Mouse (Mus musculus) megakaryocyte, embryonic 14.5 days (primary cell): ENCODE measurements at regions not wholly inside any gene's neighbourhood (a gene's known extent, or its start where the extent isn't known, plus 50 kb on each side); places are given as distances from the start of the nearest gene placed in this dataset.

ENCODE experiments used
- H3K27me3 ChIP-seq: replicated peaks from 2 replicates; pipeline ENCODE3; 2012; ENCODE audit warnings: inconsistent platforms
- H3K36me3 ChIP-seq: replicated peaks from 2 replicates; pipeline ENCODE3; 2012; ENCODE audit warnings: low read length, inconsistent platforms, mixed read lengths
- H3K4me1 ChIP-seq: 2 replicates; pipeline ENCODE4 v1.6.1; 2012; ENCODE audit warnings: inconsistent platforms
- H3K4me3 ChIP-seq: replicated peaks from 2 replicates; pipeline ENCODE3; 2012; ENCODE audit warnings: moderate library complexity, mild to moderate bottlenecking, inconsistent platforms
- H3K9me3 ChIP-seq: 2 replicates; pipeline ENCODE4 v1.6.1; 2012; ENCODE audit warnings: inconsistent platforms
- FLI1 ChIP-seq: IDR thresholded peaks from 2 replicates; pipeline ENCODE4 v1.6.1; 2012; ENCODE audit warnings: low read length, inconsistent platforms, mixed read lengths
- GATA1 ChIP-seq: IDR thresholded peaks from 3 replicates; pipeline ENCODE4 v1.6.1; 2012; ENCODE audit warnings: mixed read lengths, low read length, inconsistent platforms, borderline replicate concordance

DNA sequence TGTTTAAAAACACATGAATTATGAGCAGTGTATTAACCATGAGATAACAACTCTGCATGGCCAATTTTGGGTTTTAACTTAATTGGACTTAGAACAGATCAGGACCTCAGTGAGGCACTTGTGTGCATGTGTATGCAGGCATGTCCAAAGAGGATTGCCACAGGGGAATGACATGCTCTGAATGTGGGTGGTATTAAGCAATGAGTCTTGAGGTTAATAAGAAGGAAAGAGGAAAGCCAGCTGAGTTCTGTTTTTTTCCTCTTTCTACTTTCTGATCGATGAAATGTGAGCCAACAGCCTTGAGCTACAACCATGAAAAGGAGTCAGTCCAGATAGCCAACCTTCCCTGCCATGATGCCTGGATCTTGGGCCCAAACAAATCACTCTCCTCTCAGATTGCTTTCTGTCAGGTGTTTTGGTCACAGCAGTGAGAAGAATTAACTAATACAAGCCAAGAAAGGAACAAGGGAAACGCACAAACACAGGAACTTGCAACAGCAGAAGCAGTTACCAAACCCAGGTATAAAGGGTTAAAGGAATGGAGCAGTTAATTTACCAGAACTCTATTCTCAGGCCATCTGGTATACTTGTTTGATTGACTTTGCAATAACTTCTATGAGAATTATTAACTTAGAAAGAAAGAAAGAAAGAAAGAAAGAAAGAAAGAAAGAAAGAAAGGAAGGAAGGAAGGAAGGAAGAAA lies 243.3 kb upstream of the Mmadhc start:
- TF ChIP-seq GATA1 (no peak), FLI1 (no peak)
- H3K9me3 ChIP-seq: no peaks in the 10 kb centered on the region; the same call in 1 of the 2 replicates
- no peaks in the 10 kb centered on the region for H3K36me3 ChIP-seq
- no peak overlapping the region for H3K4me3 ChIP-seq
- H3K27me3 ChIP-seq: no peaks in the 10 kb centered on the region
- H3K4me1 ChIP-seq: no peaks in the 10 kb centered on the region

DNA sequence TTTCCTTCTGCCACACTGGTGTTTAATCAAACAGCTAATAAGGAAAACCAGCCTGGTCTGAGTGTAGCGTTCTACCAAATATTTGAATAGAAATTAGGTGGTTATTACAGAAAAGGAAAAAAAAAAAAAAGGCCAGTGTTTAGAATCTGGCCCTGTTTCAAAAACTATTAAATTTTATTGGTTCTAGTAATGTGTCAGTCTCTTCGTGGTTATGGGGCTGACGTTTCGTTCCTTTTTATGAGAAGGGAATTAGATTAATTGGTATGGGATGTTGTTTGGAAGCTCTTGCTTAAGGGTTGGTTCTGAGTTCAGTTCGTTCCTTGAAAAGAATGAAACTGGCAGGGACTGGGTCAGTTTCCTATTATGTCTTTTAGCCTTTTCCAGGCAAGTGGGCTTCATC lies 241.5 kb upstream of the Mmadhc start:
- Histone ChIP-seq H3K27me3 (no peaks in the 10 kb centered on the region), H3K4me1 (no peaks in the 10 kb centered on the region), H3K4me3 (no peak overlapping the region), H3K36me3 (no peaks in the 10 kb centered on the region), H3K9me3 (no peaks in the 10 kb centered on the region; the same call in 1 of the 2 replicates)
- TF ChIP-seq GATA1 (no peak), FLI1 (no peak)

- Histone ChIP-seq H3K36me3 (no peaks in the 10 kb centered on the region), H3K9me3 (no peaks in the 10 kb centered on the region), H3K4me1 (no peaks in the 10 kb centered on the region), H3K27me3 (no peaks in the 10 kb centered on the region), H3K4me3 (no peak overlapping the region)
- TF ChIP-seq GATA1 (no peak), FLI1 (no peak)
These were observed 238.7 kb upstream of the Mmadhc start for GRCm38 (mm10) chr2:50535085-50535878.

GRCm38 (mm10) chr2:50533702-50534101 lies 237.1 kb upstream of the Mmadhc start:
- no peaks in the 10 kb centered on the region for H3K36me3 ChIP-seq

GRCm38 (mm10) chr2:50527425-50527824 lies 230.8 kb upstream of the Mmadhc start:
- H3K4me1 ChIP-seq: no peaks in the 10 kb centered on the region
- H3K27me3 ChIP-seq: no peaks in the 10 kb centered on the region
- no peaks in the 10 kb centered on the region for H3K36me3 ChIP-seq
- H3K4me3 ChIP-seq: no peak overlapping the region
- peaks cover 6% of the 10 kb centered on the region for H3K9me3 ChIP-seq
- TF ChIP-seq FLI1 (no peak), GATA1 (no peak)

More at GRCm38 (mm10) chr2:50533702-50534101, 237.1 kb upstream of the Mmadhc start:
- Histone ChIP-seq H3K9me3 (no peaks in the 10 kb centered on the region), H3K27me3 (no peaks in the 10 kb centered on the region), H3K4me3 (no peak overlapping the region), H3K4me1 (no peaks in the 10 kb centered on the region)
- TF ChIP-seq FLI1: no peak

DNA sequence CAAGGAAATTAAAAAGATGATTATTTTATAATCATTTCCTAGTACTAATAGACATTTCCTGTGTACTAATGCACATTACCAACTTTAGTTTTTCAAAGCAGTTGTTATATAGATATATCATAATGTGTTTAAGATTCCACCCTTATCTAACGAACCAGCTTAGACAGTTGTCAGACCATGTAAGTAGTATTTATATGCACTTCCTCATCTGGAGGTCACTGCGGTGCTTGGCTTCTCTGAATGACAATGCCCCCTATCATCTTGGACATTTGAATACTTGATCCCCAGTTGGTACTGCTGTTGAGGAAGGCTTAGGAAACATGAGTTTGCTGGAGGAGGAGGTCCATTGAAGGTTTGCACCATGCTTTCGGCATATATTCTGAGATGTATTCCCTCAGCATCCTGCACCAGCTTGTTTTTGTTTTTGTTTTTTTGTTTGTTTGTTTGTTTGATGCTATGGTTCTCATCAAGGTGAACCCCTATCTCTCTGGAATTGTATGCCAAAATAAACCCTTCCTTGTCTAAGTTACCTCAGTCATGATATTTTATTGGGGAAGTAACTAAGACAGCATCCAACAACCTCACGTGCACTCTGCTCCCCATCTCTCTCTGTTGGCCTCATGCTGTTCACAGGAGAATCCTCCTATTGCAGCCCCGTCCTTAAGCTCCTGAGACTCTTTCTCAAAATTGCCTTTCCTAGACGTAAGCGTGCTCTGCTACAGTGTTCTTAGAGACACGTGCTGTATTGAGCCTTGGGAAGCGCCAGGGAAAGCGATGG lies 228.4 kb upstream of the Mmadhc start:
- Histone ChIP-seq H3K4me1 (no peaks in the 10 kb centered on the region), H3K9me3 (peaks cover 6% of the 10 kb centered on the region), H3K27me3 (no peaks in the 10 kb centered on the region), H3K36me3 (no peaks in the 10 kb centered on the region), H3K4me3 (no peak overlapping the region)
- TF ChIP-seq FLI1 (no peak), GATA1 (no peak)

- Histone ChIP-seq H3K27me3 (no peaks in the 10 kb centered on the region), H3K36me3 (no peaks in the 10 kb centered on the region), H3K4me3 (no peak overlapping the region), H3K4me1 (no peaks in the 10 kb centered on the region), H3K9me3 (peaks cover 6% of the 10 kb centered on the region)
- TF ChIP-seq FLI1: no peak
- no peak for TF ChIP-seq GATA1
These were observed 223.6 kb upstream of the Mmadhc start for GRCm38 (mm10) chr2:50520169-50520568.

DNA sequence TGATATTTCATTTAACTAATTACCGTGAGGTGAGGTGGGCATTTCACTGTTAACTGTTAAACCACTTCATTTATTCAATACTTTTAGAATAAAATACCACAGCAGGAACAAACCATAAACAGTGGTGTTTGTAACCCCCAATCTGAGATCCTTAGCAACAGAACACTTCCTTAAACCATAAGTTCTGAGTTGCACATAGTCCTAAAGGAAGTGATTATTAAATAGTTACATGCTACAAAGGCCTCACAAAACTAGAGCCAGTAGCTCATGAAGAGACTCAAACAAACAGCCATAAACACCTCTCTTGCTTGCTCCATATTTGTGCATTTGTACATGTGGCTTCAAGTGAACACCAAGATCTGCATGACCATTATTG lies 222.5 kb upstream of the Mmadhc start:
- H3K4me3 ChIP-seq: no peak overlapping the region
- no peaks in the 10 kb centered on the region for H3K36me3 ChIP-seq
- H3K27me3 ChIP-seq: no peaks in the 10 kb centered on the region
- TF ChIP-seq GATA1 (no peak), FLI1 (no peak)
- peaks cover 6% of the 10 kb centered on the region for H3K9me3 ChIP-seq
- no peaks in the 10 kb centered on the region for H3K4me1 ChIP-seq

DNA sequence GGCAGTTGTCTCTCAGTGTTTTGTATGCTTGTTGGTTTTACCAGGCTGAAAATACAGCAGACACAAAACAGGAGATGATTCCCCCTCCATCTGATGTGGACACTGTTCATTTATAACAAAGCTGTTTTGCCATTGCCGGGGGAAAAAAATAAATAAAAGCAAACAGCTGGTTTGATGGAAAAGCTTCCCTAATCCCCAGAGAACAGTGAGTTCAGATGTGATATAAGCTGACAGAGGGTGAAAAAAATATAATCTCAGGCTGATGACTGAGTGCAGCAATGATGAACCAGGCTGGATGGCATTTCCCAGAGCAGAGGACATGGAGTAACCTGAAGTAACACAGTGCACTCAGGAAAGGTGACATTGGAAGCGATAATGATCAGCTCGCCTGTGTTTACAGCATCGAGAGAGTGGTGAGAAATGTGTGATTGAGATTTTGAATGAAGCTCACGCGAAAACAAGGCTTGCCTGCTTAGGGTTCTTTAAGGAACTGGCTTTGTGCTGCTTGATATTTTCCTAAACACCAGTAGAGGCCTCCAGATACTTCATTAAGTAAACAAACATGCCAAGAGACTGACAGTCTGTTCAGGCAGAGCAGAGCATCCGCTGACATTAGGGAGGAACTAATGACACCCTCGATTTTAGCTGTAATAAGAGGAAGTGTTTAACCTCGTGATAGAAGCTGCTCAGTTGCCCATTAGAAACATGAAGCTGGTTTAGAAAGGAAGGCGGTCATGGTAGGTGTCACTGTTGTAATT lies 221.9 kb upstream of the Mmadhc start:
- no peaks in the 10 kb centered on the region for H3K4me1 ChIP-seq
- no peaks in the 10 kb centered on the region for H3K36me3 ChIP-seq
- peaks cover 6% of the 10 kb centered on the region for H3K9me3 ChIP-seq
- no peak for TF ChIP-seq FLI1
- TF ChIP-seq GATA1: no peak
- no peak overlapping the region for H3K4me3 ChIP-seq
- no peaks in the 10 kb centered on the region for H3K27me3 ChIP-seq

GRCm38 (mm10) chr2:50513276-50513675 lies 216.7 kb upstream of the Mmadhc start:
- H3K36me3 ChIP-seq: no peaks in the 10 kb centered on the region
- no peaks in the 10 kb centered on the region for H3K9me3 ChIP-seq
- TF ChIP-seq GATA1: no peak
- no peaks in the 10 kb centered on the region for H3K4me1 ChIP-seq
- no peaks in the 10 kb centered on the region for H3K27me3 ChIP-seq
- H3K4me3 ChIP-seq: no peak overlapping the region
